ENCODE assay signal across 21 mouse cellular contexts in the genomic region with DNA sequence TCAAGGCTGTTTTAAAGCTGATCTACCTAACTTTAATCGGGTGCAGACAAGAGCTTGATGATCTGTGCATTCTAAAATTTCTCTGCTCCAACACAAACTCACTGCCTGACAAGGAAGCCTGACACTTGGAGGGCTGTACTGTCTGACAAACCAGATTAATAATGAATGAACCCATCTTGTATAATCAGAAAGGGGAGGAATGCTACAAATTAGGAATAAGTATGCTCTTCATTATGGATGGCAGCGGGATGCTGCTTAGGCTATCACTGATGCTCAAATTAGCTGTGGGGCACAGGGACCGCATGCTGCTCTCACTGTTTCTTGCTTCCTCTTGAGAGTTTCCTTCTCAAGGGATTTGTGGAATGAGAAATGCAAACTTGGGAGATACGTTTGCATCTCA.
"Had no signal": no experiment of that assay in that cellular context is flagged by ENCODE, and none has a peak within 500 bp of the region (broad histone marks: within the 10 kb centered on the region; RNA-seq: fewer than 3 reads in every experiment).

No protein-coding gene starts in this region.

- DNase-seq: liver, postnatal 0 days; lung, adult 2 months; lung, postnatal 14 days; lung, postnatal 36 days; retina, postnatal 1 day; right cerebral cortex, adult 18-20 months; right cerebral cortex, postnatal 25 days; right cerebral cortex, postnatal 4 days; spleen, adult 18-20 months; thymus, adult 18-20 months; thymus, postnatal 14 days; thymus, postnatal 36 days had no signal

- H3K36me3 ChIP-seq: liver, embryonic 15.5 days; lung, embryonic 15.5 days; midbrain, embryonic 10.5 days; midbrain, embryonic 13.5 days; neural tube, embryonic 13.5 days; neural tube, embryonic 15.5 days had no signal

- H3K4me1 ChIP-seq: liver, embryonic 15.5 days had no signal

- H3K4me2 ChIP-seq: liver, embryonic 15.5 days; lung, embryonic 15.5 days; midbrain, embryonic 13.5 days; neural tube, embryonic 13.5 days; neural tube, embryonic 15.5 days had no signal

- H3K27ac ChIP-seq: liver, embryonic 15.5 days; lung, embryonic 15.5 days; macrophage; midbrain, embryonic 10.5 days; midbrain, embryonic 13.5 days; neural tube, embryonic 13.5 days; neural tube, embryonic 15.5 days had no signal

- H3K9me3 ChIP-seq: liver, embryonic 15.5 days; lung, embryonic 15.5 days; midbrain, embryonic 10.5 days; midbrain, embryonic 13.5 days; neural tube, embryonic 13.5 days; neural tube, embryonic 15.5 days had no signal

- H3K9ac ChIP-seq: liver, embryonic 15.5 days; liver, postnatal 0 days; lung, embryonic 15.5 days; midbrain, embryonic 13.5 days; neural tube, embryonic 13.5 days; neural tube, embryonic 15.5 days had no signal

- ATAC-seq: liver, postnatal 0 days; lung, postnatal 0 days; midbrain, embryonic 13.5 days had no signal

- H3K4me3 ChIP-seq: liver, embryonic 15.5 days; lung, embryonic 15.5 days; midbrain, embryonic 10.5 days; midbrain, embryonic 13.5 days; myocyte; neural tube, embryonic 13.5 days; neural tube, embryonic 15.5 days had no signal

- H3K27me3 ChIP-seq: lung, embryonic 15.5 days; midbrain, embryonic 13.5 days; neural tube, embryonic 13.5 days; neural tube, embryonic 15.5 days had no signal
